Mouse (Mus musculus): ENCODE results near the gene Gm19668. TPM values are rescaled to one million over a fixed set of nuclear protein-coding genes. Genes with fewer than 3 reads are reported as not detected.
A peak's percentile ranks its signal among the peaks of the same experiment; 100 is the strongest.
"Not testable (repeated sequence)": the region's sequence is repeated elsewhere in the genome, so short reads cannot be mapped to it uniquely, and the experiment has no call there.

The Gm19668 gene
- polyA plus RNA-seq, 1 experiment from 2014 or later = not detected

GRCm38 (mm10) chr10:77811743-77812142 is 12.8 kb upstream of the Gm19668 start, which contains the start of gene Gm9507:
Gene Gm9507, minus strand, starts transcription at chr10:77811843.
- H3K27me3 ChIP-seq (replicated peaks) = peaks cover 11% of the 10 kb centered on the region; the same call in 1 of the 2 replicates
- peaks cover 3% of the 10 kb centered on the region; the same call in 1 of the 2 replicates for H3K9me3 ChIP-seq
- H3K9ac ChIP-seq = no peak within 1 kb of the TSS
- no peak within 1 kb of the TSS for H3K4me2 ChIP-seq
- no peak for ATAC-seq (ENCODE audit: extremely low read depth, insufficient number of reproducible peaks, low FRiP score, low TSS enrichment)
- 58% methylated on average over 5 of the region's 5 CpGs for WGBS
- no peaks in the 10 kb centered on the region for H3K36me3 ChIP-seq
- no peak within 1 kb of the TSS for H3K27ac ChIP-seq (replicated peaks)
- H3K4me3 ChIP-seq = no peak within 1 kb of the TSS
- no peaks in the 10 kb centered on the region for H3K4me1 ChIP-seq

DNA sequence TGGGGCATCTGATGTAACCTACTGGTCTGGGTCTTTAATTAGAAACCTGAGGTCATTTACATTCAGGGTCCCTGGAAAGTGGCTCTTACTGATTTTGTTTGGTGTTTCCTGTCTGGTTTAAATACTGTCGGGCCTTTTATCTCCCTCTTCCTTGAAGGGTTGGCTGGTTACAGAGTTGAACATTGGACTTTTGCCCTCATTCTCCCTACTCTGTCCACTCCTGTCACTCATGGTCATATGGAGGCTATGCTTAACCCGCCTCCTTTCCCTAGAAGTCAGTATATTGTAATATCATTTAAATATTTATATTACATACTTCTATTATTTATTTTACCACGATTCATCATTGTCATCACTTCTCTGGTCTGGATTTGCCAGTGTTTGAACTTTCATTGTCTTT is 5.2 kb upstream of the Gm19668 start:
- Histone ChIP-seq H3K27me3 (replicated peaks) (no peaks in the 10 kb centered on the region), H3K4me2 (no peak overlapping the region), H3K36me3 (no peaks in the 10 kb centered on the region), H3K9ac (no peak overlapping the region), H3K4me1 (peaks cover 4% of the 10 kb centered on the region), H3K27ac (replicated peaks) (no peak overlapping the region), H3K9me3 (no peaks in the 10 kb centered on the region), H3K4me3 (no peak overlapping the region)
- WGBS = 62% methylated on average over 3 of the region's 3 CpGs
- ATAC-seq (ENCODE audit: extremely low read depth, insufficient number of reproducible peaks, low FRiP score, low TSS enrichment) = no peak

DNA sequence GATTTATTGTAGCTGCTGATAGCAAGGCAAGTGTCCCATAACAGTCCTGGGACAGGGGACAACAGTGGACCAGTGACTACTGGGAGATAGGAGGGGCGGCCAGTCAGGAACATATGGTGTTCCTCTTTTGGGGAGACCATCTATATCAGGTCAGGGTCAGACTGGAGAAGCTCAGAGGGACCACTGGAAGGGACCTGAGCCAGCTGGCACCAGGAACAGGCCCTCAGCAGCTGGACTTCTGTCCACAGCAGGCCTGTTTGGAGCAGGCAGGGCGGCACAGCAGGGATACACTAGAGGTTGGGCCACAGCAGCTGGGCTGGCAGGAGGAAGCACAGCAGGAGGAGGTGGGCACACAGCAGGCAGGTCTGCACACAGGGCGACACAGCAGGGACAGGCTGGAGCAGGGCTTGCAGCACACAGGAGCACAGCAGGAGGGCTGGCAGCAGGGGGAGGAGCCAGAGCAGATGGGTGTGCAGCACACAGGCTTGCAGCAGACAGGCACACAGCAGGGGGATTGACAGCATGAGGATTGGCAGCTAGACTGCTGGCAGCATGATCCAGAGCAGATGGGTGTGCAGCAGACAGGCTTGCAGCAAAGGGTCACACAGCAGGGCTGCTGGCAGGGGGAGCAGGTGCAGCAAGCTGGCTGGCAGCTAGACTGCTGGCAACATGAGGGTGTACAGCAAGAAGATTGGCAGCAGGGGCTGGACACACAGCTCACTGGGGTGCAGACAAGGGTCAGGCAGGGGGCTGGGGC is 591 bp downstream of the Gm19668 start:
- not testable (repeated sequence) for H3K4me2 ChIP-seq; H3K9me3 ChIP-seq; H3K4me3 ChIP-seq; H3K36me3 ChIP-seq; H3K27me3 ChIP-seq (replicated peaks); H3K9ac ChIP-seq; ATAC-seq (ENCODE audit: extremely low read depth, insufficient number of reproducible peaks, low FRiP score, low TSS enrichment)
- 27% methylated on average over 3 of the region's 3 CpGs for WGBS
- peaks cover 19% of the 10 kb centered on the region for H3K4me1 ChIP-seq
- H3K27ac ChIP-seq (replicated peaks) = peak overlapping the region; percentile 30; the same call in 1 of the 2 replicates

DNA sequence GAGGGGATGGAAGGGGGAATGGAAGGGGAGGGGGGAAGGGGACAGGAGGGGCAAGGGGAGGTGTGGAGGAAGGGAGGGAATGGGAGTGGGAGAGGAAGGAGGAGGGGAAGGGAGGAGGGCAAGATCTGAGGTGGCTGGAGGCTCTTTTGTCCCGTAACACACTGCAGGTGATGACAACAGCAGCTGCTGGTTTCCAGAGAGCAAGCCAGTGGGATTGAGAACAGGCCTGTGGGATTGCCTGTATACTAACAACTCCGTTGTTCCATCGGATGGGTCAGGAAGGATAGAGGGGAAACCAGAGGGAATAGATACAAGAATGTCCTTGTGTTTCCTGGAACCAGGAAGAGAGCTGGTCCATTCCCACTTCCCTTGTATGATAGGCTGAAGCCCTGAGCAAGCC is 1.3 kb downstream of the Gm19668 start:
- Histone ChIP-seq H3K4me3 (no peak overlapping the region), H3K27me3 (replicated peaks) (no peaks in the 10 kb centered on the region), H3K9ac (no peak overlapping the region), H3K9me3 (no peaks in the 10 kb centered on the region), H3K4me2 (no peak overlapping the region), H3K4me1 (peaks cover 19% of the 10 kb centered on the region), H3K27ac (replicated peaks) (peak overlapping the region; percentile 30; the same call in 1 of the 2 replicates), H3K36me3 (no peaks in the 10 kb centered on the region)
- 5% methylated on average over 3 of the region's 3 CpGs for WGBS
- no peak for ATAC-seq (ENCODE audit: extremely low read depth, insufficient number of reproducible peaks, low FRiP score, low TSS enrichment)

- Histone ChIP-seq H3K4me3 (no peak within 1 kb of the TSS), H3K9me3 (no peaks in the 10 kb centered on the region), H3K9ac (no peak within 1 kb of the TSS), H3K36me3 (no peaks in the 10 kb centered on the region), H3K27ac (replicated peaks) (no peak within 1 kb of the TSS), H3K4me1 (peaks cover 19% of the 10 kb centered on the region), H3K4me2 (no peak within 1 kb of the TSS), H3K27me3 (replicated peaks) (no peaks in the 10 kb centered on the region)
- no peak for ATAC-seq (ENCODE audit: extremely low read depth, insufficient number of reproducible peaks, low FRiP score, low TSS enrichment)
- WGBS = 57% methylated on average over 2 of the region's 2 CpGs
Measured at GRCm38 (mm10) chr10:77794976-77795375, 4.0 kb downstream of the Gm19668 start, which contains the start of gene Gm9639. Gene Gm9639, minus strand, starts transcription at chr10:77795076.

GRCm38 (mm10) chr10:77788621-77789020 is 10.3 kb downstream of the Gm19668 start:
- no peak overlapping the region for H3K9ac ChIP-seq
- ATAC-seq (ENCODE audit: extremely low read depth, insufficient number of reproducible peaks, low FRiP score, low TSS enrichment) = no peak
- H3K36me3 ChIP-seq = no peaks in the 10 kb centered on the region
- H3K27me3 ChIP-seq (replicated peaks) = no peaks in the 10 kb centered on the region
- no peak overlapping the region for H3K4me3 ChIP-seq
- WGBS = 63% methylated on average over 2 of the region's 2 CpGs
- H3K9me3 ChIP-seq = no peaks in the 10 kb centered on the region
- no peak overlapping the region for H3K4me2 ChIP-seq
- H3K4me1 ChIP-seq = no peaks in the 10 kb centered on the region
- no peak overlapping the region for H3K27ac ChIP-seq (replicated peaks)

DNA sequence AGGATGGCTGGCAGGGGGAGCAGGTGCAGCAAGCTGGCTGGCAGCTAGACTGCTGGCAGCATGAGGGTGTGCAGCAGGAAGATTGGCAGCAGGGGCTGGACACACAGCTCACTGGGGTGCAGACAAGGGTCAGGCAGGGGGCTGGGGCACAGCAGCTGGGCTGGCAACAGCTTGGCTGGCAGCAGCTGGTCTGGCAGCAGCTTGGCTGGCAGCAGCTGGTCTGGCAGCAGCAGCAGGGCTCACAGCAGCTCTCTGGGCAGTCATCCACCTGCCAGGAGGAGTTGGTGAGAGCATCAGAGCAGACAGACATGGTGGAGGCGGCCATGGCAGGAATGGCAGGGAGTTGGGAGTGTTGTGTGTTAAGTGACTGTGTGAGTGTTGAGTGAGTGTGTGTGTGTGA is 11.1 kb downstream of the Gm19668 start, which contains the start of gene Gm7137:
Gene Gm7137, minus strand, starts transcription at position 325 of the 400 bp plus-strand sequence.
- H3K27me3 ChIP-seq (replicated peaks); ATAC-seq (ENCODE audit: extremely low read depth, insufficient number of reproducible peaks, low FRiP score, low TSS enrichment): not testable (repeated sequence)
- WGBS = 91% methylated on average over 1 of the region's 1 CpGs

DNA sequence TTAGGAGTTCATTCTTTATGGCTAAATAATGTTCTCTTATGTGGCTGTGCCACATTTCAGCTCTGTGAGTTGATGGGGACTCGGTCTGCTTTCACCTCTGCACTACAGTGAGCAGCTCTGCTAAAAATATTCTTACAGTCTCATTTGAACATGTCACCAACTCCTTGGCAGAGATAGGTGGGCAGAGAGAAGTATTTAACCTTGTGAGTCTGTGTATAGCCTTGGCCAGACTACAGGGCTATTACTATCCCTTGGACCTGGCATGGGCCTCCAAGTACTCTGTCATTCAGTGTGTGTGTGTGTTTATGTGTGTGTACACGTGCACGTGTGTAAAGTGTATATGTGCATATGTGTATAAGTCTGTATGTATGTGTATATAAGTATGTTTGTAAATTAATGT is 15.5 kb downstream of the Gm19668 start:
- not testable (repeated sequence) for H3K4me2 ChIP-seq; H3K27me3 ChIP-seq (replicated peaks); H3K9ac ChIP-seq; ATAC-seq (ENCODE audit: extremely low read depth, insufficient number of reproducible peaks, low FRiP score, low TSS enrichment); H3K4me1 ChIP-seq; H3K27ac ChIP-seq (replicated peaks); H3K4me3 ChIP-seq; H3K36me3 ChIP-seq; H3K9me3 ChIP-seq
- 35% methylated on average over 1 of the region's 3 CpGs for WGBS

More for the DNA sequence above, 11.1 kb downstream of the Gm19668 start, which contains the start of gene Gm7137:
- not testable (repeated sequence) for H3K36me3 ChIP-seq; H3K9me3 ChIP-seq; H3K4me2 ChIP-seq; H3K27ac ChIP-seq (replicated peaks); H3K4me3 ChIP-seq; H3K9ac ChIP-seq; H3K4me1 ChIP-seq

DNA sequence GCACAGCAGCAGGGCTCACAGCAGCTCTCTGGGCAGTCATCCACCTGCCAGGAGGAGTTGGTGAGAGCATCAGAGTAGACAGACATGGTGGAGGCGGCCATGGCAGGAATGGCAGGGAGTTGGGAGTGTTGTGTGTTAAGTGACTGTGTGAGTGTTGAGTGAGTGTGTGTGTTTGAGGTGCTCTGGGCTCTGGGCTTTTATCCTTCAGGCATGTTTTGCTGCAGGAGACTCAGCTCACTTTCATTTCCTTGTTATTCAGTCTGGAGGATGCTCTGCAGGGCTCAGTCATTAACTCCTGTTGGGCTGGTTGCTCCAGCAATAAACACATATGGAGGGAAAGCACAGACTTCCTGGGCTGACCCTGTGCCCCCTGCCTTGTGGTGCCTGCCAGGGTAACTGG is 16.5 kb downstream of the Gm19668 start, which contains the start of gene Gm3250:
Gene Gm3250, minus strand, starts transcription at position 101 of the 400 bp plus-strand sequence.
- H3K4me1 ChIP-seq; H3K9me3 ChIP-seq; H3K27ac ChIP-seq (replicated peaks); H3K27me3 ChIP-seq (replicated peaks); H3K4me3 ChIP-seq; H3K36me3 ChIP-seq; H3K9ac ChIP-seq; ATAC-seq (ENCODE audit: extremely low read depth, insufficient number of reproducible peaks, low FRiP score, low TSS enrichment); H3K4me2 ChIP-seq: not testable (repeated sequence)
- WGBS = 40% methylated on average over 1 of the region's 1 CpGs

GRCm38 (mm10) chr10:77776844-77777243 is 22.1 kb downstream of the Gm19668 start, which contains the start of gene Gm7138:
Gene Gm7138, minus strand, starts transcription at chr10:77776944.
- not testable (repeated sequence) for H3K9ac ChIP-seq; H3K4me3 ChIP-seq; ATAC-seq (ENCODE audit: extremely low read depth, insufficient number of reproducible peaks, low FRiP score, low TSS enrichment); H3K9me3 ChIP-seq; H3K4me2 ChIP-seq; H3K36me3 ChIP-seq; H3K27ac ChIP-seq (replicated peaks); H3K27me3 ChIP-seq (replicated peaks); H3K4me1 ChIP-seq
- WGBS = 67% methylated on average over 1 of the region's 1 CpGs

DNA sequence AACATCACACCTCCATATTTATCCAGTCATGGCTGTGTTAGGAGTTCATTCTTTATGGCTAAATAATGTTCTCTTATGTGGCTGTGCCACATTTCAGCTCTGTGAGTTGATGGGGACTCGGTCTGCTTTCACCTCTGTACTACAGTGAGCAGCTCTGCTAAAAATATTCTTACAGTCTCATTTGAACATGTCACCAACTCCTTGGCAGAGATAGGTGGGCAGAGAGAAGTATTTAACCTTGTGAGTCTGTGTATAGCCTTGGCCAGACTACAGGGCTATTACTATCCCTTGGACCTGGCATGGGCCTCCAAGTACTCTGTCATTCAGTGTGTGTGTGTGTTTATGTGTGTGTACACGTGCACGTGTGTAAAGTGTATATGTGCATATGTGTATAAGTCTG is 26.8 kb downstream of the Gm19668 start:
- H3K9ac ChIP-seq; H3K4me3 ChIP-seq; H3K27me3 ChIP-seq (replicated peaks); ATAC-seq (ENCODE audit: extremely low read depth, insufficient number of reproducible peaks, low FRiP score, low TSS enrichment); H3K4me1 ChIP-seq; H3K36me3 ChIP-seq; H3K9me3 ChIP-seq; H3K27ac ChIP-seq (replicated peaks); H3K4me2 ChIP-seq: not testable (repeated sequence)
- 31% methylated on average over 1 of the region's 3 CpGs for WGBS

DNA sequence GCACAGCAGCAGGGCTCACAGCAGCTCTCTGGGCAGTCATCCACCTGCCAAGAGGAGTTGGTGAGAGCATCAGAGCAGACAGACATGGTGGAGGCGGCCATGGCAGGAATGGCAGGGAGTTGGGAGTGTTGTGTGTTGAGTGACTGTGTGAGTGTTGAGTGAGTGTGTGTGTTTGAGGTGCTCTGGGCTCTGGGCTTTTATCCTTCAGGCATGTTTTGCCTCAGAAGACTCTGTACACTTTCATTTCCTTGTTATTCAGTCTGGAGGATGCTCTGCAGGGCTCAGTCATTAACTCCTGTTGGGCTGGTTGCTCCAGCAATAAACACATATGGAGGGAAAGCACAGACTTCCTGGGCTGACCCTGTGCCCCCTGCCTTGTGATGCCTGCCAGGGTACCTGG is 27.7 kb downstream of the Gm19668 start, which contains the start of gene Gm3238:
Gene Gm3238, minus strand, starts transcription at position 101 of the 400 bp plus-strand sequence.
- 45% methylated on average over 1 of the region's 1 CpGs for WGBS
- ATAC-seq (ENCODE audit: extremely low read depth, insufficient number of reproducible peaks, low FRiP score, low TSS enrichment); H3K4me3 ChIP-seq; H3K4me1 ChIP-seq; H3K4me2 ChIP-seq; H3K27ac ChIP-seq (replicated peaks); H3K9me3 ChIP-seq; H3K36me3 ChIP-seq; H3K9ac ChIP-seq; H3K27me3 ChIP-seq (replicated peaks): not testable (repeated sequence)
